Mouse (Mus musculus): ENCODE data around the gene Akap13. TPM values are rescaled to one million over a fixed set of nuclear protein-coding genes. Genes with fewer than 3 reads are reported as not detected.
A peak's percentile ranks its signal among the peaks of the same experiment; 100 is the strongest.

Gene Akap13
- polyA plus RNA-seq, 1 experiment from 2014 or later = 52.9 TPM

- Histone ChIP-seq H3K4me1 (ENCODE audit: insufficient read depth, low read depth, low read length) (peaks cover 11% of the 10 kb centered on the region; the same call in 1 of the 2 replicates), H3K27me3 (replicated peaks; ENCODE audit: insufficient read depth, low read length) (no peaks in the 10 kb centered on the region), H3K4me3 (ENCODE audit: low read depth, low read length) (no peak overlapping the region), H3K36me3 (ENCODE audit: insufficient read depth, low read length) (no peaks in the 10 kb centered on the region), H3K4me2 (replicated peaks; ENCODE audit: low read depth, low read length) (no peak overlapping the region), H3K9me3 (ENCODE audit: low read length) (no peaks in the 10 kb centered on the region), H3K27ac (ENCODE audit: low read length) (no peak overlapping the region), H3K9ac (replicated peaks; ENCODE audit: low read depth) (no peak overlapping the region)
- 88% methylated on average over 3 of the region's 3 CpGs for WGBS
- DNase-seq (ENCODE audit: low spot score) (no peak), ATAC-seq (no peak)
- no peak for TF ChIP-seq CTCF (IDR thresholded peaks at IDR 0.05)
- TF ChIP-seq EP300 (IDR thresholded peaks at IDR 0.05) = no peak
These were observed 114.9 kb downstream of the Akap13 start for GRCm38 (mm10) chr7:75570218-75570617.

- Histone ChIP-seq H3K4me1 (ENCODE audit: insufficient read depth, low read depth, low read length) (peaks cover 19% of the 10 kb centered on the region; the same call in 1 of the 2 replicates), H3K4me3 (ENCODE audit: low read depth, low read length) (no peak overlapping the region), H3K4me2 (replicated peaks; ENCODE audit: low read depth, low read length) (no peak overlapping the region), H3K36me3 (ENCODE audit: insufficient read depth, low read length) (no peaks in the 10 kb centered on the region), H3K27me3 (replicated peaks; ENCODE audit: insufficient read depth, low read length) (no peaks in the 10 kb centered on the region), H3K9ac (replicated peaks; ENCODE audit: low read depth) (no peak overlapping the region), H3K27ac (ENCODE audit: low read length) (no peak overlapping the region), H3K9me3 (ENCODE audit: low read length) (no peaks in the 10 kb centered on the region)
- DNase-seq (ENCODE audit: low spot score) (no peak), ATAC-seq (no peak)
- TF ChIP-seq CTCF (IDR thresholded peaks at IDR 0.05) (no peak), EP300 (IDR thresholded peaks at IDR 0.05) (no peak)
- WGBS = 79% methylated on average over 2 of the region's 2 CpGs
These were observed 115.7 kb downstream of the Akap13 start for GRCm38 (mm10) chr7:75571078-75571477.

- Histone ChIP-seq H3K36me3 (ENCODE audit: insufficient read depth, low read length) (no peaks in the 10 kb centered on the region), H3K4me2 (replicated peaks; ENCODE audit: low read depth, low read length) (no peak overlapping the region), H3K9ac (replicated peaks; ENCODE audit: low read depth) (no peak overlapping the region), H3K27me3 (replicated peaks; ENCODE audit: insufficient read depth, low read length) (no peaks in the 10 kb centered on the region), H3K4me3 (ENCODE audit: low read depth, low read length) (no peak overlapping the region), H3K4me1 (ENCODE audit: insufficient read depth, low read depth, low read length) (peaks cover 19% of the 10 kb centered on the region; the same call in 1 of the 2 replicates), H3K27ac (ENCODE audit: low read length) (no peak overlapping the region), H3K9me3 (ENCODE audit: low read length) (no peaks in the 10 kb centered on the region)
- ATAC-seq (no peak), DNase-seq (ENCODE audit: low spot score) (no peak)
- TF ChIP-seq EP300 (IDR thresholded peaks at IDR 0.05) (no peak), CTCF (IDR thresholded peaks at IDR 0.05) (no peak)
- 74% methylated on average over 4 of the region's 4 CpGs for WGBS
These were observed 116.8 kb downstream of the Akap13 start for GRCm38 (mm10) chr7:75572127-75572526.

GRCm38 (mm10) chr7:75575120-75575649, 119.9 kb downstream of the Akap13 start:
- Histone ChIP-seq H3K9me3 (ENCODE audit: low read length) (no peaks in the 10 kb centered on the region), H3K4me3 (ENCODE audit: low read depth, low read length) (no peak overlapping the region), H3K9ac (replicated peaks; ENCODE audit: low read depth) (no peak overlapping the region), H3K27ac (ENCODE audit: low read length) (peak overlapping the region; percentile 69), H3K4me1 (ENCODE audit: insufficient read depth, low read depth, low read length) (peaks cover 10% of the 10 kb centered on the region; the same call in 1 of the 2 replicates), H3K4me2 (replicated peaks; ENCODE audit: low read depth, low read length) (no peak overlapping the region), H3K36me3 (ENCODE audit: insufficient read depth, low read length) (no peaks in the 10 kb centered on the region), H3K27me3 (replicated peaks; ENCODE audit: insufficient read depth, low read length) (no peaks in the 10 kb centered on the region)
- DNase-seq (ENCODE audit: low spot score) = peak; percentile 89
- ATAC-seq = peak; percentile 87
- TF ChIP-seq EP300 (IDR thresholded peaks at IDR 0.05) = peak; percentile 86
- TF ChIP-seq CTCF (IDR thresholded peaks at IDR 0.05) = no peak
- WGBS = 16% methylated on average over 9 of the region's 9 CpGs

- H3K4me3 ChIP-seq (ENCODE audit: low read depth, low read length) = no peak overlapping the region
- no peak for DNase-seq (ENCODE audit: low spot score)
- H3K9me3 ChIP-seq (ENCODE audit: low read length) = no peaks in the 10 kb centered on the region
- no peaks in the 10 kb centered on the region for H3K27me3 ChIP-seq (replicated peaks; ENCODE audit: insufficient read depth, low read length)
- no peak for ATAC-seq
- H3K9ac ChIP-seq (replicated peaks; ENCODE audit: low read depth) = no peak overlapping the region
- 81% methylated on average over 1 of the region's 1 CpGs for WGBS
- no peak overlapping the region for H3K4me2 ChIP-seq (replicated peaks; ENCODE audit: low read depth, low read length)
- peak overlapping the region; percentile 69; the same call in 1 of the 2 replicates for H3K27ac ChIP-seq (ENCODE audit: low read length)
- peaks cover 10% of the 10 kb centered on the region; the same call in 1 of the 2 replicates for H3K4me1 ChIP-seq (ENCODE audit: insufficient read depth, low read depth, low read length)
- no peaks in the 10 kb centered on the region for H3K36me3 ChIP-seq (ENCODE audit: insufficient read depth, low read length)
- no peak for TF ChIP-seq EP300 (IDR thresholded peaks at IDR 0.05)
- TF ChIP-seq CTCF (IDR thresholded peaks at IDR 0.05) = no peak
These were observed 120.7 kb downstream of the Akap13 start for GRCm38 (mm10) chr7:75575800-75576585.

GRCm38 (mm10) chr7:75576851-75577250, 121.5 kb downstream of the Akap13 start:
- H3K4me2 ChIP-seq (replicated peaks; ENCODE audit: low read depth, low read length) = no peak overlapping the region
- DNase-seq (ENCODE audit: low spot score) (no peak), ATAC-seq (no peak)
- H3K4me1 ChIP-seq (ENCODE audit: insufficient read depth, low read depth, low read length) = peaks cover 10% of the 10 kb centered on the region; the same call in 1 of the 2 replicates
- H3K9me3 ChIP-seq (ENCODE audit: low read length) = no peaks in the 10 kb centered on the region
- H3K4me3 ChIP-seq (ENCODE audit: low read depth, low read length) = no peak overlapping the region
- H3K36me3 ChIP-seq (ENCODE audit: insufficient read depth, low read length) = no peaks in the 10 kb centered on the region
- no peak overlapping the region for H3K9ac ChIP-seq (replicated peaks; ENCODE audit: low read depth)
- WGBS = 96% methylated on average over 2 of the region's 2 CpGs
- no peak for TF ChIP-seq EP300 (IDR thresholded peaks at IDR 0.05)
- peak; percentile 19; the same call in 1 of the 2 replicates for TF ChIP-seq CTCF (IDR thresholded peaks at IDR 0.05)
- H3K27ac ChIP-seq (ENCODE audit: low read length) = no peak overlapping the region
- H3K27me3 ChIP-seq (replicated peaks; ENCODE audit: insufficient read depth, low read length) = no peaks in the 10 kb centered on the region

Measured in lung, postnatal 0 days (tissue).